Mouse (Mus musculus): Measurements from ENCODE around the gene 2810408A11Rik. TPM values are rescaled to one million over a fixed set of nuclear protein-coding genes. Genes with fewer than 3 reads are reported as not detected.

The 2810408A11Rik gene
- polyA plus RNA-seq, 1 experiment from 2014 or later, result 17.8 TPM

DNA sequence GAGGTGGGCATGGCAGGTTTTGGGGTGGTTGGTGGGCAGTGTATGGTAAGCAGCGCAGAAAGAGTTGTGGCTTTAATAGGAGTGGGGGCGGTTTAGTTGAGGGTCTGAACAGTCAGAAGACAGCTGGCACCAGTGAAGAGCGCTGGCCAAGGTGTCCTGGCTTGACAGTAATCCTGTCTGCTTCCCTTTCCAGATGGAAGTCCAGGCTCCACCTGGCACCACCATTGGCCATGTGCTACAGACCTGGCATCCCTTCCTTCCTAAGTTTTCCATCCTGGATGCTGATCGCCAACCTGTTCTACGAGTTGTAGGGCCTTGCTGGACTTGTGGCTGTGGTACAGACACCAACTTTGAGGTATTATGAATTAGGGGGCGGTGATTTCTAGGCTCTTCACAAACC is 52.8 kb downstream of the 2810408A11Rik start:
- peaks cover 32% of the 10 kb centered on the region for H3K4me1 ChIP-seq

More for the DNA sequence above, 52.8 kb downstream of the 2810408A11Rik start:
- 98% methylated on average over 6 of the region's 6 CpGs for WGBS
- Histone ChIP-seq H3K27me3 (no peaks in the 10 kb centered on the region), H3K4me2 (replicated peaks) (peak overlapping the region; percentile 77), H3K9me3 (replicated peaks) (no peaks in the 10 kb centered on the region), H3K4me3 (peak overlapping the region; percentile 71), H3K27ac (0 out of 2 replicates have a peak overlapping the region, but pooled peaks have one; percentile 97), H3K9ac (no peak overlapping the region; the same call in 1 of the 2 replicates), H3K36me3 (peaks cover 46% of the 10 kb centered on the region)
- no peak for ATAC-seq (ENCODE audit: low FRiP score)

Small RNA genes within 50 kb of the gene (microRNA-seq; reads per million reads assigned to microRNA genes)
- not detected for gene Mir6924

Other genes with a start within 250 kb of the 2810408A11Rik start
- 0.26 TPM in 1 of 2 replicates, not detected in the other for gene Sox15, start 245.7 kb downstream of the 2810408A11Rik start, polyA plus RNA-seq (2016; fragmentation: Nextera tagmentation; extraction: Ambion mirVana)
- gene Mpdu1, start 238.3 kb downstream of the 2810408A11Rik start, polyA plus RNA-seq (2016; fragmentation: Nextera tagmentation; extraction: Ambion mirVana), result 68.0 and 69.1 TPM in 2 replicates
- 6.9 and 8.2 TPM in 2 replicates for gene Cd68, start 234.8 kb downstream of the 2810408A11Rik start, polyA plus RNA-seq (2016; fragmentation: Nextera tagmentation; extraction: Ambion mirVana)
- 555 and 589 TPM in 2 replicates for gene Eif4a1, start 228.6 kb downstream of the 2810408A11Rik start, polyA plus RNA-seq (2016; fragmentation: Nextera tagmentation; extraction: Ambion mirVana)
- gene Senp3, start 218.9 kb downstream of the 2810408A11Rik start, polyA plus RNA-seq (2016; fragmentation: Nextera tagmentation; extraction: Ambion mirVana), result 105 and 106 TPM in 2 replicates
- 0.42 and 0.49 TPM in 2 replicates for gene Tnfsf13, start 215.2 kb downstream of the 2810408A11Rik start, polyA plus RNA-seq (2016; fragmentation: Nextera tagmentation; extraction: Ambion mirVana)
- 3.1 and 3.4 TPM in 2 replicates for gene Tnfsf12, start 205.1 kb downstream of the 2810408A11Rik start, polyA plus RNA-seq (2016; fragmentation: Nextera tagmentation; extraction: Ambion mirVana)
- 0.80 and 1.9 TPM in 2 replicates for gene Tnfsfm13, start 204.9 kb downstream of the 2810408A11Rik start, polyA plus RNA-seq (2016; fragmentation: Nextera tagmentation; extraction: Ambion mirVana)
- gene Polr2a, start 142.3 kb downstream of the 2810408A11Rik start, polyA plus RNA-seq (2016; fragmentation: Nextera tagmentation; extraction: Ambion mirVana), result 32.2 and 39.0 TPM in 2 replicates
- 0.40 and 0.61 TPM in 2 replicates for gene Slc35g3, start 139.0 kb downstream of the 2810408A11Rik start, polyA plus RNA-seq (2016; fragmentation: Nextera tagmentation; extraction: Ambion mirVana)
- 2.3 and 2.4 TPM in 2 replicates for gene Zbtb4, start 135.1 kb downstream of the 2810408A11Rik start, polyA plus RNA-seq (2016; fragmentation: Nextera tagmentation; extraction: Ambion mirVana)
- gene Chrnb1, start 105.0 kb downstream of the 2810408A11Rik start, polyA plus RNA-seq (2016; fragmentation: Nextera tagmentation; extraction: Ambion mirVana), result 3.0 and 5.9 TPM in 2 replicates
- gene Fgf11, start 99.1 kb downstream of the 2810408A11Rik start, polyA plus RNA-seq (2016; fragmentation: Nextera tagmentation; extraction: Ambion mirVana), result 3.7 and 4.2 TPM in 2 replicates
- 1.6 and 2.4 TPM in 2 replicates for gene Tmem102, start 95.4 kb downstream of the 2810408A11Rik start, polyA plus RNA-seq (2016; fragmentation: Nextera tagmentation; extraction: Ambion mirVana)
- gene Gm39566, start 85.7 kb downstream of the 2810408A11Rik start, polyA plus RNA-seq (2016; fragmentation: Nextera tagmentation; extraction: Ambion mirVana), result not detected in 2 replicates
- 0.14 TPM in 1 of 2 replicates, not detected in the other for gene Spem2, start 82.5 kb downstream of the 2810408A11Rik start, polyA plus RNA-seq (2016; fragmentation: Nextera tagmentation; extraction: Ambion mirVana)
- gene Spem1, start 78.8 kb downstream of the 2810408A11Rik start, polyA plus RNA-seq (2016; fragmentation: Nextera tagmentation; extraction: Ambion mirVana), result 0.21 and 0.46 TPM in 2 replicates
- gene Nlgn2, start 63.2 kb downstream of the 2810408A11Rik start, polyA plus RNA-seq (2016; fragmentation: Nextera tagmentation; extraction: Ambion mirVana), result 14.7 and 14.9 TPM in 2 replicates
- 268 and 314 TPM in 2 replicates for gene Tmem256, start 62.5 kb downstream of the 2810408A11Rik start, polyA plus RNA-seq (2016; fragmentation: Nextera tagmentation; extraction: Ambion mirVana)
- gene Plscr3, start 54.6 kb downstream of the 2810408A11Rik start, polyA plus RNA-seq (2016; fragmentation: Nextera tagmentation; extraction: Ambion mirVana), result 74.9 and 87.3 TPM in 2 replicates
- gene Tnk1, start 42.3 kb downstream of the 2810408A11Rik start, polyA plus RNA-seq (2016; fragmentation: Nextera tagmentation; extraction: Ambion mirVana), result 0.57 and 1.4 TPM in 2 replicates
- gene Tmem95, start 23.0 kb downstream of the 2810408A11Rik start, polyA plus RNA-seq (2016; fragmentation: Nextera tagmentation; extraction: Ambion mirVana), result not detected in 2 replicates
- 2.9 and 3.2 TPM in 2 replicates for gene Kctd11, start 19.6 kb downstream of the 2810408A11Rik start, polyA plus RNA-seq (2016; fragmentation: Nextera tagmentation; extraction: Ambion mirVana)
- 0.86 and 0.92 TPM in 2 replicates for gene Acap1, start 5.4 kb downstream of the 2810408A11Rik start, polyA plus RNA-seq (2016; fragmentation: Nextera tagmentation; extraction: Ambion mirVana)
- gene Neurl4, start 85 bp upstream of the 2810408A11Rik start, polyA plus RNA-seq (2016; fragmentation: Nextera tagmentation; extraction: Ambion mirVana), result 15.0 and 15.2 TPM in 2 replicates
- 84.7 and 90.1 TPM in 2 replicates for gene Gps2, start 12.9 kb upstream of the 2810408A11Rik start, polyA plus RNA-seq (2016; fragmentation: Nextera tagmentation; extraction: Ambion mirVana)
- gene Eif5a, start 21.0 kb upstream of the 2810408A11Rik start, polyA plus RNA-seq (2016; fragmentation: Nextera tagmentation; extraction: Ambion mirVana), result 1,354 and 1,360 TPM in 2 replicates
- 5.5 and 9.0 TPM in 2 replicates for gene Ybx2, start 34.8 kb upstream of the 2810408A11Rik start, polyA plus RNA-seq (2016; fragmentation: Nextera tagmentation; extraction: Ambion mirVana)
- 9.6 and 12.9 TPM in 2 replicates for gene Slc2a4, start 47.2 kb upstream of the 2810408A11Rik start, polyA plus RNA-seq (2016; fragmentation: Nextera tagmentation; extraction: Ambion mirVana)
- 9.5 and 21.8 TPM in 2 replicates for gene Cldn7, start 63.8 kb upstream of the 2810408A11Rik start, polyA plus RNA-seq (2016; fragmentation: Nextera tagmentation; extraction: Ambion mirVana)
- 22.4 and 26.1 TPM in 2 replicates for gene Ctdnep1, start 80.2 kb upstream of the 2810408A11Rik start, polyA plus RNA-seq (2016; fragmentation: Nextera tagmentation; extraction: Ambion mirVana)
- gene Elp5, start 81.5 kb upstream of the 2810408A11Rik start, polyA plus RNA-seq (2016; fragmentation: Nextera tagmentation; extraction: Ambion mirVana), result 123 and 127 TPM in 2 replicates
- 598 and 607 TPM in 2 replicates for gene Gabarap, start 90.2 kb upstream of the 2810408A11Rik start, polyA plus RNA-seq (2016; fragmentation: Nextera tagmentation; extraction: Ambion mirVana)
- 87.8 and 96.2 TPM in 2 replicates for gene Phf23, start 94.8 kb upstream of the 2810408A11Rik start, polyA plus RNA-seq (2016; fragmentation: Nextera tagmentation; extraction: Ambion mirVana)
- gene Dvl2, start 99.6 kb upstream of the 2810408A11Rik start, polyA plus RNA-seq (2016; fragmentation: Nextera tagmentation; extraction: Ambion mirVana), result 45.9 and 46.4 TPM in 2 replicates
- 59.8 and 61.9 TPM in 2 replicates for gene Acadvl, start 114.4 kb upstream of the 2810408A11Rik start, polyA plus RNA-seq (2016; fragmentation: Nextera tagmentation; extraction: Ambion mirVana)
- gene Dlg4, start 116.0 kb upstream of the 2810408A11Rik start, polyA plus RNA-seq (2016; fragmentation: Nextera tagmentation; extraction: Ambion mirVana), result 23.0 and 28.5 TPM in 2 replicates
- gene Asgr1, start 153.1 kb upstream of the 2810408A11Rik start, polyA plus RNA-seq (2016; fragmentation: Nextera tagmentation; extraction: Ambion mirVana), result 0.56 and 0.89 TPM in 2 replicates
- not detected in 2 replicates for gene Asgr2, start 191.7 kb upstream of the 2810408A11Rik start, polyA plus RNA-seq (2016; fragmentation: Nextera tagmentation; extraction: Ambion mirVana)
- 0.50 and 0.77 TPM in 2 replicates for gene Mgl2, start 229.3 kb upstream of the 2810408A11Rik start, polyA plus RNA-seq (2016; fragmentation: Nextera tagmentation; extraction: Ambion mirVana)